Mouse (Mus musculus): ENCODE data around the gene Intu.

Gene Intu

GRCm38 (mm10) chr3:40685855-40686515, 154.9 kb downstream of the Intu start:
- peak; percentile 55 for DNase-seq

- no peak for DNase-seq
Measured at GRCm38 (mm10) chr3:40686836-40687235, 155.8 kb downstream of the Intu start.

GRCm38 (mm10) chr3:40687588-40687987, 156.5 kb downstream of the Intu start:
- no peak for DNase-seq

- no peak for DNase-seq
Measured at GRCm38 (mm10) chr3:40691566-40691965, 160.5 kb downstream of the Intu start.

- no peak for DNase-seq
Measured at GRCm38 (mm10) chr3:40693435-40693834, 162.3 kb downstream of the Intu start.

GRCm38 (mm10) chr3:40693960-40694359, 162.9 kb downstream of the Intu start:
- DNase-seq: no peak

- peak; percentile 63 for DNase-seq
Measured at GRCm38 (mm10) chr3:40694438-40694837, 163.4 kb downstream of the Intu start.

- DNase-seq: no peak
Measured at GRCm38 (mm10) chr3:40695162-40695561, 164.1 kb downstream of the Intu start.

- DNase-seq: no peak
Measured at GRCm38 (mm10) chr3:40698834-40699233, 167.7 kb downstream of the Intu start.

- peak; percentile 42 for DNase-seq
Measured at GRCm38 (mm10) chr3:40704816-40705430, 173.8 kb downstream of the Intu start.

GRCm38 (mm10) chr3:40708655-40709054, 177.6 kb downstream of the Intu start, which contains the start of gene Slc25a31:
Gene Slc25a31 (plus strand): TSS chr3:40708855.
- DNase-seq: no peak

- no peak for DNase-seq
Measured at GRCm38 (mm10) chr3:40716056-40716455, 185.0 kb downstream of the Intu start.

GRCm38 (mm10) chr3:40719022-40719421, 187.9 kb downstream of the Intu start:
- DNase-seq: no peak

- no peak for DNase-seq
Measured at GRCm38 (mm10) chr3:40738381-40738912, 207.4 kb downstream of the Intu start.

GRCm38 (mm10) chr3:40744024-40744835, 213.1 kb downstream of the Intu start, which contains the start of gene Hspa4l:
Gene Hspa4l (plus strand): TSS chr3:40744495.
- no peak for DNase-seq

- DNase-seq: peak; percentile 95
Measured at GRCm38 (mm10) chr3:40744836-40745660, 214.0 kb downstream of the Intu start.

- no peak for DNase-seq
Measured at GRCm38 (mm10) chr3:40745661-40746547, 214.8 kb downstream of the Intu start.
